Mouse (Mus musculus): ENCODE measurements around the gene Rcan1. TPM values are rescaled to one million over a fixed set of nuclear protein-coding genes. Genes with fewer than 3 reads are reported as not detected.
"Not testable (repeated sequence)": the region's sequence is repeated elsewhere in the genome, so short reads cannot be mapped to it uniquely, and the experiment has no call there.

The Rcan1 gene
- polyA plus RNA-seq, 1 experiment from 2014 or later = 24.2 TPM

GRCm38 (mm10) chr16:92421147-92421934 is 49.3 kb downstream of the Rcan1 start:
- no peaks in the 10 kb centered on the region for H3K9me3 ChIP-seq (ENCODE audit: control insufficient read depth, low read length)
- WGBS = 68% methylated on average over 13 of the region's 13 CpGs
- H3K27ac ChIP-seq (ENCODE audit: low read depth) = no peak overlapping the region
- no peak for DNase-seq (ENCODE audit: low spot score)
- H3K36me3 ChIP-seq (ENCODE audit: control insufficient read depth, insufficient read depth, low read length) = no peaks in the 10 kb centered on the region
- no peak for ATAC-seq (replicated peaks; ENCODE audit: low FRiP score, low TSS enrichment, low read depth)
- H3K4me3 ChIP-seq (ENCODE audit: low read depth, low read length) = no peak overlapping the region
- no peaks in the 10 kb centered on the region for H3K27me3 ChIP-seq (replicated peaks; ENCODE audit: control insufficient read depth, insufficient read depth, low read length)
- H3K4me1 ChIP-seq (replicated peaks; ENCODE audit: control insufficient read depth, insufficient read depth, low read length) = no peaks in the 10 kb centered on the region
- H3K4me2 ChIP-seq (ENCODE audit: low read length) = no peak overlapping the region
- H3K9ac ChIP-seq (ENCODE audit: low read length) = no peak overlapping the region

GRCm38 (mm10) chr16:92420641-92421040 is 50.0 kb downstream of the Rcan1 start:
- DNase-seq (ENCODE audit: low spot score) (no peak), ATAC-seq (replicated peaks; ENCODE audit: low FRiP score, low TSS enrichment, low read depth) (no peak)
- Histone ChIP-seq H3K27ac (ENCODE audit: low read depth) (no peak overlapping the region), H3K4me1 (replicated peaks; ENCODE audit: control insufficient read depth, insufficient read depth, low read length) (no peaks in the 10 kb centered on the region), H3K9ac (ENCODE audit: low read length) (no peak overlapping the region), H3K27me3 (replicated peaks; ENCODE audit: control insufficient read depth, insufficient read depth, low read length) (no peaks in the 10 kb centered on the region), H3K36me3 (ENCODE audit: control insufficient read depth, insufficient read depth, low read length) (no peaks in the 10 kb centered on the region), H3K4me2 (ENCODE audit: low read length) (no peak overlapping the region), H3K4me3 (ENCODE audit: low read depth, low read length) (no peak overlapping the region), H3K9me3 (ENCODE audit: control insufficient read depth, low read length) (no peaks in the 10 kb centered on the region)
- 85% methylated on average over 5 of the region's 5 CpGs for WGBS

- no peaks in the 10 kb centered on the region for H3K27me3 ChIP-seq (replicated peaks; ENCODE audit: control insufficient read depth, insufficient read depth, low read length)
- no peaks in the 10 kb centered on the region for H3K4me1 ChIP-seq (replicated peaks; ENCODE audit: control insufficient read depth, insufficient read depth, low read length)
- ATAC-seq (replicated peaks; ENCODE audit: low FRiP score, low TSS enrichment, low read depth) (no peak), DNase-seq (ENCODE audit: low spot score) (no peak)
- H3K27ac ChIP-seq (ENCODE audit: low read depth) = no peak overlapping the region
- WGBS = 91% methylated on average over 12 of the region's 12 CpGs
- no peak overlapping the region for H3K9ac ChIP-seq (ENCODE audit: low read length)
- H3K4me3 ChIP-seq (ENCODE audit: low read depth, low read length) = no peak overlapping the region
- no peak overlapping the region for H3K4me2 ChIP-seq (ENCODE audit: low read length)
- no peaks in the 10 kb centered on the region for H3K9me3 ChIP-seq (ENCODE audit: control insufficient read depth, low read length)
- H3K36me3 ChIP-seq (ENCODE audit: control insufficient read depth, insufficient read depth, low read length) = no peaks in the 10 kb centered on the region
These were observed 51.6 kb downstream of the Rcan1 start for GRCm38 (mm10) chr16:92419099-92419498.

GRCm38 (mm10) chr16:92417267-92417666 is 53.4 kb downstream of the Rcan1 start:
- Histone ChIP-seq H3K4me2 (ENCODE audit: low read length) (no peak overlapping the region), H3K27me3 (replicated peaks; ENCODE audit: control insufficient read depth, insufficient read depth, low read length) (no peaks in the 10 kb centered on the region), H3K9me3 (ENCODE audit: control insufficient read depth, low read length) (no peaks in the 10 kb centered on the region), H3K9ac (ENCODE audit: low read length) (no peak overlapping the region), H3K4me3 (ENCODE audit: low read depth, low read length) (no peak overlapping the region), H3K36me3 (ENCODE audit: control insufficient read depth, insufficient read depth, low read length) (no peaks in the 10 kb centered on the region), H3K4me1 (replicated peaks; ENCODE audit: control insufficient read depth, insufficient read depth, low read length) (peaks cover 11% of the 10 kb centered on the region), H3K27ac (ENCODE audit: low read depth) (no peak overlapping the region)
- 81% methylated on average over 2 of the region's 2 CpGs for WGBS
- DNase-seq (ENCODE audit: low spot score) = no peak
- ATAC-seq (replicated peaks; ENCODE audit: low FRiP score, low TSS enrichment, low read depth) = no peak

- Histone ChIP-seq H3K36me3 (ENCODE audit: control insufficient read depth, insufficient read depth, low read length) (no peaks in the 10 kb centered on the region), H3K4me2 (ENCODE audit: low read length) (no peak overlapping the region), H3K27ac (ENCODE audit: low read depth) (no peak overlapping the region), H3K4me1 (replicated peaks; ENCODE audit: control insufficient read depth, insufficient read depth, low read length) (peaks cover 14% of the 10 kb centered on the region), H3K27me3 (replicated peaks; ENCODE audit: control insufficient read depth, insufficient read depth, low read length) (no peaks in the 10 kb centered on the region), H3K9ac (ENCODE audit: low read length) (no peak overlapping the region), H3K4me3 (ENCODE audit: low read depth, low read length) (no peak overlapping the region), H3K9me3 (ENCODE audit: control insufficient read depth, low read length) (no peaks in the 10 kb centered on the region)
- ATAC-seq (replicated peaks; ENCODE audit: low FRiP score, low TSS enrichment, low read depth) = no peak
- no peak for DNase-seq (ENCODE audit: low spot score)
- WGBS = 50% methylated on average over 7 of the region's 7 CpGs
These were observed 55.0 kb downstream of the Rcan1 start for GRCm38 (mm10) chr16:92415702-92416118.

- not testable (repeated sequence) for H3K27ac ChIP-seq (ENCODE audit: low read depth)
These were observed 55.6 kb downstream of the Rcan1 start for GRCm38 (mm10) chr16:92415038-92415437.

GRCm38 (mm10) chr16:92412888-92413287 is 57.8 kb downstream of the Rcan1 start:
- Histone ChIP-seq H3K27me3 (replicated peaks; ENCODE audit: control insufficient read depth, insufficient read depth, low read length) (no peaks in the 10 kb centered on the region), H3K4me1 (replicated peaks; ENCODE audit: control insufficient read depth, insufficient read depth, low read length) (peaks cover 14% of the 10 kb centered on the region), H3K9ac (ENCODE audit: low read length) (no peak overlapping the region), H3K27ac (ENCODE audit: low read depth) (no peak overlapping the region), H3K9me3 (ENCODE audit: control insufficient read depth, low read length) (no peaks in the 10 kb centered on the region), H3K36me3 (ENCODE audit: control insufficient read depth, insufficient read depth, low read length) (no peaks in the 10 kb centered on the region), H3K4me3 (ENCODE audit: low read depth, low read length) (no peak overlapping the region), H3K4me2 (ENCODE audit: low read length) (no peak overlapping the region)
- DNase-seq (ENCODE audit: low spot score) (no peak), ATAC-seq (replicated peaks; ENCODE audit: low FRiP score, low TSS enrichment, low read depth) (no peak)
- 41% methylated on average over 7 of the region's 7 CpGs for WGBS

More at GRCm38 (mm10) chr16:92415038-92415437, 55.6 kb downstream of the Rcan1 start:
- not testable (repeated sequence) for H3K9me3 ChIP-seq (ENCODE audit: control insufficient read depth, low read length); H3K4me3 ChIP-seq (ENCODE audit: low read depth, low read length); ATAC-seq (replicated peaks; ENCODE audit: low FRiP score, low TSS enrichment, low read depth); DNase-seq (ENCODE audit: low spot score); H3K9ac ChIP-seq (ENCODE audit: low read length); H3K27me3 ChIP-seq (replicated peaks; ENCODE audit: control insufficient read depth, insufficient read depth, low read length); H3K36me3 ChIP-seq (ENCODE audit: control insufficient read depth, insufficient read depth, low read length); H3K4me2 ChIP-seq (ENCODE audit: low read length)
- H3K4me1 ChIP-seq (replicated peaks; ENCODE audit: control insufficient read depth, insufficient read depth, low read length) = peaks cover 14% of the 10 kb centered on the region
- 61% methylated on average over 6 of the region's 6 CpGs for WGBS

GRCm38 (mm10) chr16:92411981-92412706 is 58.5 kb downstream of the Rcan1 start:
- Histone ChIP-seq H3K9ac (ENCODE audit: low read length) (no peak overlapping the region), H3K4me1 (replicated peaks; ENCODE audit: control insufficient read depth, insufficient read depth, low read length) (peaks cover 14% of the 10 kb centered on the region), H3K36me3 (ENCODE audit: control insufficient read depth, insufficient read depth, low read length) (no peaks in the 10 kb centered on the region), H3K27me3 (replicated peaks; ENCODE audit: control insufficient read depth, insufficient read depth, low read length) (no peaks in the 10 kb centered on the region), H3K4me3 (ENCODE audit: low read depth, low read length) (no peak overlapping the region), H3K9me3 (ENCODE audit: control insufficient read depth, low read length) (no peaks in the 10 kb centered on the region), H3K27ac (ENCODE audit: low read depth) (no peak overlapping the region), H3K4me2 (ENCODE audit: low read length) (no peak overlapping the region)
- ATAC-seq (replicated peaks; ENCODE audit: low FRiP score, low TSS enrichment, low read depth) = no peak
- 82% methylated on average over 19 of the region's 19 CpGs for WGBS
- DNase-seq (ENCODE audit: low spot score) = no peak

Data from intestine, embryonic 14.5 days (tissue).